Mouse (Mus musculus) olfactory bulb, adult 2 months (tissue): ENCODE results near the gene Rpl11.

Experiments
- CTCF ChIP-seq: fragments of 200-500 bp; IDR thresholded peaks from 2 replicates; pipeline ENCODE4 v1.5.1; 2012; ENCODE audit warnings: low read depth, mild to moderate bottlenecking, low read length, moderate library complexity; ENCODE audit not compliant: insufficient read depth
- POLR2A ChIP-seq: fragments of 200-500 bp; IDR thresholded peaks from 2 replicates; pipeline ENCODE4 v1.6.1; 2012; ENCODE audit warnings: mild to moderate bottlenecking, low read depth, low read length, moderate library complexity; ENCODE audit not compliant: insufficient read depth

GRCm38 (mm10) chr4:136057916-136058315 lies 4.7 kb upstream of the Rpl11 start:
- TF ChIP-seq CTCF (no peak), POLR2A (no peak)
